Mouse (Mus musculus) hindbrain, embryonic 15.5 days (tissue): ENCODE data around the gene Gm17428. TPM values are rescaled to one million over a fixed set of nuclear protein-coding genes. Genes with fewer than 3 reads are reported as not detected.
A peak's percentile ranks its signal among the peaks of the same experiment; 100 is the strongest.

Experiments
- ATAC-seq: fragments of 200-750 bp; cut with Nextera tagmentation; 2 replicates; pipeline ENCODE4 v1.8.0; 2017; ENCODE audit warnings: low read depth, moderate number of reproducible peaks, moderate TSS enrichment; ENCODE audit not compliant: low FRiP score
- H3K27ac ChIP-seq: fragments of 300-500 bp; sonication (generic); replicated peaks from 2 replicates; pipeline ENCODE4 v1.5.1; 2015; ENCODE audit warnings: mild to moderate bottlenecking, inconsistent platforms
- H3K27me3 ChIP-seq: fragments of 300-500 bp; sonication (generic); 2 replicates; pipeline ENCODE4 v1.6.1; 2015; ENCODE audit warnings: control low read depth, inconsistent platforms
- H3K36me3 ChIP-seq: fragments of 300-500 bp; sonication (generic); 2 replicates; pipeline ENCODE4 v1.6.1; 2015; ENCODE audit warnings: control low read depth, inconsistent platforms
- H3K4me1 ChIP-seq: fragments of 300-500 bp; sonication (generic); replicated peaks from 2 replicates; pipeline ENCODE4 v1.6.1; 2015; ENCODE audit warnings: control low read depth, inconsistent platforms
- H3K4me2 ChIP-seq: fragments of 300-500 bp; sonication (generic); 2 replicates; pipeline ENCODE4 v1.6.1; 2015; ENCODE audit warnings: moderate library complexity, mild to moderate bottlenecking, inconsistent platforms
- H3K4me3 ChIP-seq: fragments of 300-500 bp; sonication (generic); 2 replicates; pipeline ENCODE4 v1.5.1; 2015; ENCODE audit warnings: mild to moderate bottlenecking, inconsistent platforms
- H3K9ac ChIP-seq: fragments of 300-500 bp; sonication (generic); 2 replicates; pipeline ENCODE4 v1.6.1; 2015; ENCODE audit warnings: inconsistent platforms
- H3K9me3 ChIP-seq: fragments of 300-500 bp; sonication (generic); 2 replicates; pipeline ENCODE4 v1.6.1; 2016; ENCODE audit warnings: control low read depth, inconsistent platforms
- WGBS: fragments of 180-500 bp; shearing (Covaris S2); methylation state at CpG from one replicate; pipeline ENCODE4 v1.1.7; 2015; 5-methylcytosine and 5-hydroxymethylcytosine counted together
- microRNA counts: library from miRNA; unstranded; fragments of <30 nt; microRNA quantifications from one replicate; lab custom pipeline; 2016
- microRNA-seq: library from miRNA; unstranded; fragments of <30 nt; microRNA quantifications from one replicate; pipeline ENCODE4, GENCODE M21; 2016
- polyA plus RNA-seq: library from polyadenylated mRNA; unstranded; fragments of >200 nt; fragmentation: Nextera tagmentation; extraction: Ambion mirVana; gene quantifications from 2 replicates; pipeline ENCODE4 v1.2.1, GENCODE M21; 2015

Gene Gm17428
- polyA plus RNA-seq, 1 experiment from 2014 or later, result not detected

DNA sequence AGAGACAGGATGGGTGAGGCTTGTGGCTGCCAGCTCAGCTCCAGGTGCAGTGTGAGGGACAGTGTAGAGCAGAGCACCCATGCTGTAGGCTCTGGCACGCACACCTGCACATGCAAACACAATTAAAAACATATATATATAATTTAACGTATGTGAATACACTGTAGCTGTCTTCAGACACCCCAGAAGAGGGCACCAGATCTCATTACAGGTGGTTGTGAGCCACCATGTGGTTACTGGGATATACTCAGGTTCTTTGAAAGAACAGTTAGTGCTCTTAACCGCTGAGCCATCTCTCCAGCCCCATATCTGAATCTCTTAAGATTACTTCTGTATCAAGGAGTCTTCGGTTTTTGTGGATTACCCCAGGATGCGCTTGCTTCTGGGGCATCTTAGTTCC lies 48.8 kb downstream of the Gm17428 start:
- WGBS, result 80% methylated on average over 5 of the region's 5 CpGs
- H3K4me2 ChIP-seq, result no peak overlapping the region
- peaks cover 34% of the 10 kb centered on the region for H3K4me1 ChIP-seq
- H3K9ac ChIP-seq, result no peak overlapping the region
- no peak overlapping the region for H3K4me3 ChIP-seq
- peaks cover 34% of the 10 kb centered on the region for H3K36me3 ChIP-seq
- H3K9me3 ChIP-seq, result no peaks in the 10 kb centered on the region
- no peaks in the 10 kb centered on the region for H3K27me3 ChIP-seq
- no peak for ATAC-seq
- H3K27ac ChIP-seq, result no peak overlapping the region

MicroRNAs within 50 kb of the gene (microRNA counts, 519-probe panel; counts per million panel counts)
- 2,178 counts per million, percentile 24 among the panel's probes with 10 or more counts for microRNA mmu-miR-208a (lab: Ali Mortazavi, UCI)
- microRNA mmu-miR-208b (lab: Ali Mortazavi, UCI), result not detected

Small RNA genes within 50 kb of the gene (microRNA-seq; reads per million reads assigned to microRNA genes)
- gene Mir208a (4.4 reads per million, percentile 18 among the genes with 10 or more reads in this experiment), gene Mir208b (31.6 reads per million, percentile 39 among the genes with 10 or more reads in this experiment)

Other genes starting within 250 kb of the Gm17428 start
- 8.0 and 9.1 TPM in 2 replicates for gene Slc7a8, start 195.0 kb upstream of the Gm17428 start, polyA plus RNA-seq
- not detected in 2 replicates for gene Rnf212b, start 162.8 kb upstream of the Gm17428 start, polyA plus RNA-seq
- gene Homez, start 106.0 kb upstream of the Gm17428 start, polyA plus RNA-seq, result 12.1 and 13.7 TPM in 2 replicates
- 4.1 and 4.8 TPM in 2 replicates for gene Ppp1r3e, start 99.4 kb upstream of the Gm17428 start, polyA plus RNA-seq
- gene Bcl2l2, start 93.6 kb upstream of the Gm17428 start, polyA plus RNA-seq, result 3.2 and 4.3 TPM in 2 replicates
- gene Gm20521, start 93.5 kb upstream of the Gm17428 start, polyA plus RNA-seq, result not detected in 2 replicates
- gene Pabpn1, start 84.4 kb upstream of the Gm17428 start, polyA plus RNA-seq, result 161 and 162 TPM in 2 replicates
- gene Slc22a17, start 63.8 kb upstream of the Gm17428 start, polyA plus RNA-seq, result 250 and 277 TPM in 2 replicates
- 16.3 and 17.2 TPM in 2 replicates for gene Efs, start 50.8 kb upstream of the Gm17428 start, polyA plus RNA-seq
- gene Il25, start 44.2 kb upstream of the Gm17428 start, polyA plus RNA-seq, result 0.70 and 0.90 TPM in 2 replicates
- gene Cmtm5, start 40.7 kb upstream of the Gm17428 start, polyA plus RNA-seq, result 12.8 and 14.7 TPM in 2 replicates
- gene Myh6, start 10.0 kb upstream of the Gm17428 start, polyA plus RNA-seq, result 0.93 and 0.94 TPM in 2 replicates
- 6.4 and 9.0 TPM in 2 replicates for gene Myh7, start 17.7 kb downstream of the Gm17428 start, polyA plus RNA-seq
- 47.3 and 50.1 TPM in 2 replicates for gene Ngdn, start 38.5 kb downstream of the Gm17428 start, polyA plus RNA-seq
- 24.0 and 24.9 TPM in 2 replicates for gene Zfhx2, start 115.4 kb downstream of the Gm17428 start, polyA plus RNA-seq
- 29.4 and 32.6 TPM in 2 replicates for gene Thtpa, start 117.9 kb downstream of the Gm17428 start, polyA plus RNA-seq
- gene Ap1g2, start 129.7 kb downstream of the Gm17428 start, polyA plus RNA-seq, result 7.3 and 7.9 TPM in 2 replicates
- gene Jph4, start 140.0 kb downstream of the Gm17428 start, polyA plus RNA-seq, result 33.6 and 40.7 TPM in 2 replicates
- gene Dhrs2, start 245.1 kb downstream of the Gm17428 start, polyA plus RNA-seq, result 1.7 and 2.3 TPM in 2 replicates